Mouse (Mus musculus) brain, embryonic 18.5 days (tissue): Measurements from ENCODE around the gene AU040320.

Experiments
- DNase-seq: peaks from one replicate; pipeline ENCODE4 v3.0.0-alpha.2; 2012; ENCODE audit warnings: low read depth, low spot score

AU040320 gene

DNA sequence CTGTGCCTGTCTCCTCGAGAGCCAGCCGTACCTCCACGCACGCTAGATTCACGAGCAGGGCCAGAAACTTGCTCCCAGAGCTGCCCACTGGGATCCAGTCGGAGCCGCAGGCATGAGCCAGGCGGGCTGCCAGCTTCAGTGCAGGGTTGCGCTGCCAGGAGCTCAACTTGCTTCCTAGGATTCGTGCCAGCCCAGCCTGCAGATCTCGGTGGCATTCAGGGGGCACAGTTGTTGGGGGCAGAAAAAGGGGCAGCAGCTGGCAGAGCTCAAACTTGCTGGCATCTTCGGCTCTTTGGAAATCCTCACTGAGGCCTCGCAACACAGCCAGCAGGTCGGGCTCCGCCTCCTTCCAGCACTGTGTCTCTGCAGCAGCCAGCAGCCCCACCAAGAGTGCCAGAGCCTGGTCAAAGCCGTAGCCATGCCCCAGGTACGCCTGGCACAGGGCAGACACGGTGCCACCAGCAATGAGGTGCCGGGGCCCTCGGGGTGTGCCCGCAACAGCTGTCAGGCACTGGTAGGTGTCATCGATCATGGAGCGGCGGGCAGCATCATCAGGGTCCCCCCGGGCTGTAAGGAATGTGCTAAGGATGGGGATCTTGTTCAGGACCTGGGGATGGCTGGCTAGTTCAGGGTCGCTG lies 3.2 kb upstream of the AU040320 start:
- DNase-seq = peak; percentile 54

DNA sequence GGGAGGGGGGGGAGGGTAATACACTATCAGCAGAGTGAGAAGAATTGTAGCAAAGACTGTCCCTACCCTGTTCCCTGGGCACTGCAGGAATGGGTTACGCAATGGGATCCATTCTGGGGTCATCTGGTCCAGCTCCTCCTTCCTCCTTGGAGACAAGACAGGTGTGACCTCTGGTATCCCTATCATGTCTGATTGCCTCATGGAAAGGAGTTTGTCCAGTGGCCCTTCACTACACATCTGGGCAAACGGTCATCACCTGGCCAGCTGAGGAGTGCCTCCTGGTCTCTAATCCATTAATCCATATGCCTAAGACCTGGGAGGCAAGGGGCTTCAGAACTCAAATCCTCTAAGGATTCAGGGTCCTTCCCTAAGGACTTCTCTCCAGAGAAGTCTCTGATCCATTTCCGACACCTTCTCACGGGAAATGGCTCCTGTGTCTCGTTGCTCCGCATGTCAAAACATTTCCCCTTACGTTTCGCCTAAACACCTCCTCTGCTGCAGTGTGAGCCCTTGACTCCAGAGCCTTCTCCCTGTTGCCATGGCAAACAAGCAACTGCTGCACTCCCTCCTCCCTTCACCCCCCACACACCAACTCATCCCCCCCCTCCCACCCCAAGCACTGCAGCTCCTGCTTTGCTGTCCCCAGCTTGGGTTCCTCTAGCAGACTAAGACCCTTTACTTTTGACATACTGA lies 2.3 kb upstream of the AU040320 start:
- no peak for DNase-seq

DNA sequence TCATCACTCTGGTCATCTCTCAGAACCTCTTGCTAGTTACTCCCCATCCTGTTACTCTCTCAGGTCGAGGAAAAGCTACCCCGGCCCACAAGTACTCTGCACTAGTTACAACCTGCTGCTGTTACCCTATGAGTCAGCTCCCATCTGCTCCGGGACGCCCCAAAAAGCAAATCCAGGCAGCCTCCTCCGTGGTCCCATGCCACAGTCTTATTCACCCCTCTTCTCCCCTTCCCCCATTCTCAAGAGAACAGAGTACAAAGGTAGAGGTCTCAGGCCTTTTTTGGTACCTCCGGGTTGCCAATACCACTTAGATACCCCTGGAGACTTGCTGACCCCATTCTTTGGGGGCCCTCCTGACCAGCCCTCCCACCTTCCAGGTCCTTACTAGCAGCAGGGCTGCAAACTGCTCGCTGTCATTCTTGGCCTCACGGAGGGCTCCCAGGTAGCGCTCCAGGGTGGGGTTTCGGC lies 1.8 kb upstream of the AU040320 start:
- DNase-seq = no peak

DNA sequence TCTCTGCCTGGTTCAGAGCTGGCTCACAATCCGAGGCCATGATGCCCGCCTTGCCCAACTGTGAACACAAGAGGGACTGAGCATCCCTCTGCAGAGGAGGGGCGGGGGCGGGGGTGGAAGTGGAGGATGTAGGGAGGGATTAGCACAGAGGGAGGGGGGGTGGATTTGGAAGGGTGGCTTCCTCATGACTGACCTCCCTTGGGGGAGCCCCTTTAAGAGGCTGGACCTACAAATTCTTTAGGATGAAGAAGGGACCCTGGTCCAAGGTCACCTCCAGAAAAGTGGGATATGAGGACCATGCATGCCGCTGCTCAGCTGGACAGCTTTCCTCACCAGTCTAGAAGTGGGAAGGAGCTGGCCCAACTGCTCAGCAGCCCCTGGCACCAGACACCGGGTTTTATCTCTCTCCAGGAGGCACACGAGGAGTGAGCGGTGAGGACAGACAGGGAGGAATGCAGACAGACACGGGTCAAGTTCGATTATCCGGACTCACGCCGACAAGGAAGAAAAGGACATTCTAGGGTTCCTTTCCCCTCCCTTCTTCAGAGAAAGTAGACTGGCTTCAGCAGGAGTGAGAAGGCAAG lies 1.2 kb upstream of the AU040320 start:
- DNase-seq = no peak

DNA sequence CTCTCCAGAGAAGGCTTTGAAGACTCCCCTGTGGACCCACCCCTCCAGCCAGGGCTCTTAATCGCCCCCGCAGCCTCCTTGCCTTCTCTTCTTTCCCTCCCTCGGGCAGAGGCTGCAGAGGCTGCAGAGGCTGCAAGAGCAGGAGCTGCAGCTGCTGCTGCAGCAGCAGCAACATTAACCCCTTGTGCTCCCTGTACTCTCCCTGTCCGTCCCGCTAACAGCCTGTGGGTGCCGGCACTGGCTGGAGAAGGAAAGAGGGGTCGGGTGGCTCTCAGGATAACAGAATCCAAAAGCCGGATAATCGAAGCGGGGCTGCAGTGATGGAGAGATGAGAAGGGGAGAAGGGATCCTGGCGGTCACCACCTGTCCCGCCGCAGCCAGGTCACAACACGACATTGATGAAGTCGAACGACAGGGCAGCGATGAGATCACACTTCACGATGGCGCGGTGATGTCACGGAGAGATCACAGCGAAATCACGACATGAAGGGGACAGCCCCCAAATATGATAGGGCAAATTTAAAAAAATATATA lies 669 bp upstream of the AU040320 start:
- no peak for DNase-seq

DNA sequence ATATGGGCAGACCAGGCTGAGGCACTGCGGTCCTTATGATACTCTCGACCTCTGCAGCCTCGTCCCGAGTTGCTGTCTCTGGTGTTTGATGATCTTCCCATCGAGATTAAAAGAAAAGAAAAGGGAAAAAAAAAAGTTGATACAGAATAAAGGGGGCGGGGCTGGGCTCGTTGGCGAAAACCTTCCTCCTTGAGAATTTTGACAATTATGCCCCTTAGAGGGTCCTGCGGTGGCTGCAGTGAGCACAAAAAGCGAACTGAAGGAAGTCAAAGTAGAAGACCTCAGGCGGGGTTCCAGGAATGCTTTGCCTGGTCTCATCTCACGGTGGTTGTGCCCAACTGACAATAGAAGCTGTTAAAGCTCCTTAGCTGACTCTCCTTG lies 877 bp downstream of the AU040320 start:
- no peak for DNase-seq

DNA sequence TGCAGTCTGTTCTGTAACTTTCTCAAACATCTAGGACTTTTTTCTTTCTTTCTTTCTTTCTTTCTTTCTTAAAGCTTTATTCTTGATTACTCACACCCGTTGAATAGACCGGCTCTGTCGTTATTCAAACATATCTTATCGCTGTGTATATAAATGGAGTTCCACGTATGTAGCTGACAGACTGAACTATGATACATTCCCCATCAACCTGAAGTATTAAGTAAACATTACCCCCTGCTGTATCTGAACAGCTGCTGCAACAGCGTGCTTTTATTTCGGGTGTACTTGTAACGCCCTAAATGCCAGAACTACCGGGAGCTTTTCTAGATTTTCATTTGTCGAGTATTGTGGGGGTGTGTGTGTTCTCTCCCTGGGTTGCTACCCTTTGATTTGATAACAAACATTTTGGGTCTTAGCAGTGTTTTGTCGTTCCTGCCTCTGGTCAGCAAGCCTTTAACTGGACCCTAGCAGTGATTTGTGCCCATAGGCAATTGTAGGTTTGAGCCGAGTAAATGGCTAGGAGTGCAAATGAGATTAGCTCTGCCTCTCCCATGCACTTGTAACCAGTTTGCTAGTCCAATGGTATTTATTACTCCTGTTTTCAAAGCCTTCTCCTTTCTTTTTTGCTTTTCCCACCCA lies 1.5 kb downstream of the AU040320 start:
- DNase-seq = no peak

DNA sequence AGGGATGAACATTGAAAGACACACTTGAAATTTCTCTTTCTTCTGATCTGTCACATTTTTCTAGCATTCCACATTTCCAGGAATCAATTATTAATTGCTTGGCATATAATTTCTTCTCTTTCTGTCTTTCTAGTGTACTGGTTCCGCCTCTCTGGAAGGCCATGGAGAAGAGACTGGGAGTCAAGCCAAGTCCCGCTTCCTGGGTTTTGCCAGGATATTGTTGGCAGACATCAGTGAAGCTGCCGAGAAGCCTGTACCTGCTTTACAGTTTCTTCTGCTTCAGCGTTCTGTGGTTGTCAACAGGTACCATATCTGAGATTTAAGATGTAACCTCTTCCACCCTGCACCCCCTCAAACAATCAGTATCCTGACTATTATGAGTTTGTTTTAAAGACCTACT lies 3.4 kb downstream of the AU040320 start:
- no peak for DNase-seq

DNA sequence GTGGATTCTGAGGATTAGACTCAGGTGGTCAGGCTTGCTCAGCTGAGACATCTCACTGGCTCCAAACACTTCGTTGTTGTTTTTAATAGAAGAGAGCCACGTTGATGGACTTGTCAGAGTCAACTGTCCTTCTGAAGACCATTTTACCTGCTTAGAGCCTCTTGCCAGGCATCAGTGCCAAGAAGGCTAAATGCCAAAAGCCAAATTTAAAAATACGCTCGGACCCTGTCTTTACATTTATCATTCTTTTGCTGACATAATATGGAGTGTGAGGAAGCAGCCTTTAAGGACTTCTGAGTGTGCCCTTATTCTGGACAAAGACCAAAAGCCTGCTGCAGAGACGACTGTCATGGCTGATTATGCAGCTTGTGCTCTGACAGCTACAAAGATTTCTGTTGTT lies 5.0 kb downstream of the AU040320 start:
- no peak for DNase-seq

DNA sequence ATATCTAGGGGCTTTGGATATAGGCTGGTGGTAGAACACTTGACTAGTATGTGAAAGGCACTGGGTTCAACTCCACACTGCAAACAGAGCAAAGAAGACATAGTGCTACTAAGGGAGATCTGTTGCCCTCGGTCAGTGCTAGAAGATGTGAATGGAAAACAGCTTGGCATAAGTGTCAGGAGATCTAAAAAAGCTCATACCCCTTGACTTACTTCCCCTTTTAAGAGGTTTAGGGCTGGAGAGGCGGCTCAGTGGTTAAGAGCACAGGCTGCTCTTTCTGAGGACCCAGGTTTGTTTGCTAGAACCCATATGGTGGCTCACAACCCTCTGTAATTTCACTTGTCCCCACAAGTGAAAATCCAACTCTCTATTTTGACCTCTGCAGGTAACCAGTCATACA lies 6.1 kb downstream of the AU040320 start:
- no peak for DNase-seq

DNA sequence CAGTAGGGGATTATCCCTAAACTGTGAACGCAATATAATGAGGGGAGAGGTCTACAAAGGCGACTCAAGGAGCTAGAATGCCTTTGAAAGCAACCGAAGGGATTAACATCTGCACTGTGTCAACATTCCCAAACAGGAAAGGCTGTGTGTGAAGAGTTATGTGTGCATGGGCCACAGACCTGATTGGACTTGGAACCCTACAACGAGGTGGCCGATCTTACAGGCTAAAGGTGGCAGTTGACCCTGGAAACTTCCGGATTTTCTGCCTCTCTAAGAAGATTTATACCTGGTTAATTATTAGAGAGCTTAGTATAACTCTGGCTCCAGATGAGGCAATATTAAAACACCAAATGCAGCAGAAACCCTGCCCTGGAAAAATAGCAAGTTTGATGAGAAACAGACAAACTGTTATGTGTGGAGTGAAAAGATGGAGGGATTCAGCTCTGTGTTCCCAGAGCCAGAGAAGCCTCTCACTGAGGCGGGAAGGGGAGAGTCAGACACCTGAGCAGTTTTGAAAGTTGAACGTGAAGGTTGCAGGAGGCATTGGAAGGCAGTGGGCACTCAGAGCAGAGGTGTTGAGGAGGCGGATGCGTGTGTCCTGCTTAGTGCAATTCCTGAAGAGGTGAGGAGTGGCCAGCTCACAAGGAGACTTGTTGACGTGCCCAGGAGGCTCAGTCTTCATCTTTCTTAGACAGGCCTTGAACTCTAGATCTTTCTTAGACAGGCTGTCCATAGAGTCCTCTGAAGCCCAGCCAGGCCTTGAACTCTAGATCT lies 9.4 kb downstream of the AU040320 start:
- DNase-seq = no peak

DNA sequence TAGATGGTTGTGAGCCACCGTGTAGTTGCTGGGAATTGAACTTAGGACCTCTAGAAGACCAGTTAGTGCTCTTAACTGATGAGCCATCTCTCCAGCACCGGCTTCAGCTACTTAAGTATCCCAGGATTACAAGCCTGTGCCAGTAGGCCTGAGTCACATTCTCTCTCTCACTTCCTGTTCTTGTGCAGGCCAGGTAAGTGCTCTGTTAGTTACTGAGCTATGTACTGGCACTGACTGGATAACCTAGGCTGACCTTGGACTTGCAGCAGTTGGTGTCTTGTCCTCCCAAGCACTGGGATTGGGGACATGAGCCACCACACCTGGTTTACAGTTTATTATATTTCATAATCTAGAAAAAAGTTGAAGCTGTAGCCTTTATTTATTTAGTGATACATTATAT lies 10.1 kb downstream of the AU040320 start:
- DNase-seq = no peak

DNA sequence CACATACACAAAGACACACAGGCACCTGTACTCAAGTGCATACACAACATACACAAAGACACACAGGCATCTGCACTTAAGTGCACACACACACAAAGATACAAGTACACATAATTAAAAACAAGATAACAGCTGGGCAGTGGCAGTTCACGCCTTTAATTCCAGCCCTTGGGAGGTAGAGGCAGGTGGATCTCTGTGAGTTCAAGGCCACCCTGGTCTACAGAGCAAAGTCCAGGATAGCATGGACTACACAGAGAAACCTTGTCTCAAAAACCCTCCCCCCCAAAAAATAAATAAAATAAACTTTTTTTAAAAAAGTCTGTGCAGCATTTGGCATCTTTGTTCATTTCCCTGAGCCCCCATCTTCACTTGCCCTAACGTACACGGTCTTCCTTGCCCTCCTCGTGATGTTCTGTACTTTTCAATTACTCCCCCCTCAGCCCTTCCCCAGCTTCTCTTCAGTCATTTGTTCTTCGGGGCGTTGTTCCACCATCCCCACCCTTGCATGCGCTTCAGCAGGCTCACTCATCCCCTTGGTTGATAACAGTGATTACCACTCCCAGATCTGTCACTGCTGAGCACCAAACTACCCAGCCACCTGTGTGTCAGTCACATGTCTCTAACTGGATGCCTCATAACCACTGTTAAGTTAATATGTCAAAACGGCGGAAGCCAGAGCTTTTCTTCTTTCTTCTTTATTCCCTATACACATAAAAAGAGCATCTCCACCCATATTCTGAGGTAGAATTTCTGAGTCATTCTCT lies 16.6 kb downstream of the AU040320 start:
- DNase-seq = no peak

DNA sequence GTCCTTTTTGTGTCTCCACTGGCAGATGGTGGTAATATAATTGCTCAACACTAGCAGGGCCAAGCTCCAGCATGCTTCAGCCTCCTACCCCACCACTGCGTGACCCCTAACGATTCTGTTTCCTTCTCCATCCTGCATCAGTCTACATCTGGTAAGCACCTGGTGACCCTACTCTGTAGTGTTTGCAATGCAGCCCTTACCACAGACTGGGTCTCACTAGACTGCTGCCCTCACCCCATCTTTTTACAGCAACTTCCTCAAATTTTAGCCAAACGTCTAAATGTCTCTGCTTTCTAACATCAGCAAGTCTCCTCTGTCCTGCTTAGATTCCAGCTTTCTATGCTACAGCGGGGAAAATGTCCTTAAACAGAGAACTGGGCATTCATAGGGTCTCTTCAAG lies 17.5 kb downstream of the AU040320 start:
- no peak for DNase-seq

DNA sequence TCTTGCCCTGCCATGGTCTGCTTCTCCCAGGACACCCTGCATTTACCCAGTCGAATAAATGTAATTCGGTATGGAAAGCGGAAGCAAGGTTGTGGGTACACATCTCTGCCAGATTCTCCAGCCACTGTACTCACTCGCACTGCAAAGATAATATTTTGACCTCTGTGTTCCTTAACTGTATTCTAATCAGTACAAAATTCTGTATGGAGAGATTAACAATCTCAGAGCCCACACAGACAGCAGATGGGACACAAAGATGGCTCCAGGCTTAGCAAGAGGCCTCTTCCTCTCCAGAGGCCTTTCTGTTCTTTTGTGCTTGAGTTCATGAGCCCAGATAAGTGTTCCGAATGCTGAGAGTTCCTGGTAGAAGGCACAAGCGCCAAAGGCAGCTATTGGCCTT lies 20.5 kb downstream of the AU040320 start:
- DNase-seq = no peak

DNA sequence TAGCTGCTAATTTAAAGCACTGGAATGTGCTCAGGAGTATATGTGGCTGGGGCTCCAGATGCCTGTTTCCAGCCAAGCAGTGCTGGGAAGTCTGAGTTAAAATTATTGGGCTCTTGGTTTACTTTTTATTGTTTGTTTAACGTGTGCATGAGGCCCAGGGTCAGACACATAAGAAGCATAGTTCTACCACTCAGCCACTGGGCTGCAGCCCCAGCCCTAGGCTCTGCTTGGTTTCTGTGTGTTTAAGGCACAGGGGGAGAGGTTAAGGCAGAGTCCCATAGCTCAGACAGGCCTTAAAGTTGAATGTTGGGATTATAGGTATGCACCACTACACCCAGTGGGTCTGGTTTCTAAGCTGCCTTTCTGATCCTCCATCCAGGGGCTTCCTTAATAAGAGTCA lies 21.8 kb downstream of the AU040320 start:
- no peak for DNase-seq

DNA sequence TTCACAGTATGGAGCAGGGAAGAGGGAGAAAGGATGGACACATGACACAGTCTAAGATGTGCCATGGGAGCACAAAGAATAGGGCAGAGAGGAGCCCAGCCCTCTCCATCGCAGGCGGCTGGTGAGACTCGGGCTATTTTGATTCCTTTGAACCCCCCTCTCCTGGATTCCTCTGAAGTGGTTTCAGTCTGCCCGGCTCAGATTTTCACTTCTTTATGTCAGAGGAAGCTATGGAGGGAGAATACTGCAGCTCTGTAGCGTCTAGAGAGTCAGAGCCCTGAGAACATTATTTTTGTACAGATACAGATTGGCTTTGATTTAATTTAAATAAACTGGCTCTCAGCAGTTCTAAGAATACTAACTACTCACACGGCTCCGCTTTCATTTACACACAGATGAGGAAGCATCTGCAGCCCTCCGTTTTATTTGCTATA lies 25.8 kb downstream of the AU040320 start:
- DNase-seq = no peak

DNA sequence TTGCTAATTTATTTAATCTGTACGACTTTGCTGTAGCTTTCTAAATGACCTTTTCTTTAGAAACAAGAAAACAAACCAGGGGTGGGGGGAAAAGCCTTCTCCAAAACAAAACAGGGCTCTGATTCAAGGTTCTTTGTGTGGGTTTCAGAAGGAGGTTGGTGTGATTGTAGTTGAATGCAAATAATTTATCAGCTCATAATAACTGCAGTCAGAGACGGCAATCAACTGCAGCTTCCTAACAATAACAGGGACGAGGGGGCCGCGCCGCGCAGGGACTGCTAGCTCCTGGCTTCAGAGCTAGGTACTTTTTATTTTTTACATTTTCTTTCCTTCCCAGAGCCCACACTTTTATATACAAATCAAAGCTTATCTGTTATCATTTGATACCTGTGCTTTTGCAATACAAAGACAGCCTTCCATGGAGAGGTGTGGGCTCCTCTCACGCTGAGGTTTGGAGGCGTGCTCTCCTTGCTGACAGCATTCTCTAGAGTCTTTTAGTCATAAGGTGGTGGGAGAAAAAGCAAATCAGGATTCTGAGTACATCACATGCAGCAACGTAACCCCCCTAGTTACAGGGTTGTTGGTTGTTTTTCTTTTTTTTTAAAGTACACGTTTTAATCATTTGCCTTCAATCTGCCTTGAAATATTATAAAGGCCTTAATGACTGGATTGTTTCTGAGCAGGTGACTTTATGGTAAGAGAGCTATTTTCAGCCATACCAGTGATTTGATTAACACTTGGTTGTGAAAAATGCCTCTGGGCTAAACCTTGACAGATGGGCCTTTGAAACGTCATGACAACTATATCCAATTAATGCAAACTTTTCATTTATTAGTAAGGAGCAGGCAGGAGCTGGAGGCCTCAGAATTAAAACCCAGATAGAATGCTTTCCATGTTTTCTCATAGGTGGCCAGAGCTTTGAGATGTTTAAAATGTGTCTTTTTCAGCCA lies 26.8 kb downstream of the AU040320 start:
- no peak for DNase-seq

DNA sequence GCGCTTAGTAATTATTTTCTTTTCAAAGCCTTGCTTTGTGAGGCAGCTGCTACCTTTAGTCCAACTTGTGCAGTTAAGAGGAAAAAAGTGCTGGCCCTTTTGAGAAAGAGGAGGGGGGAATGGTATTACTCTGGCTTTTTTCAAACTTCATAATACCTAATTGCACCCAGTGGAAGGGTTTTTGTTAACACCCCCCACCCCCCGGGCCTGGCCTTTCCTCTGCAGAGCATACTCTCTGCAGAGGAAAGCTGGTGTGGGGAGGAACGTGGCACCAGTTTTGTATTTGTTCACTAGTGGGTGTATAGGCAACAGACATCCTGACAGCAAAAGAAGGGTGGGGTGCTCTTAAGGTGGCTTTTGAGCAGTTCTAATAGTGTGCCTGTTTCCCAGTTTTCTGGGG lies 28.5 kb downstream of the AU040320 start:
- DNase-seq = no peak

DNA sequence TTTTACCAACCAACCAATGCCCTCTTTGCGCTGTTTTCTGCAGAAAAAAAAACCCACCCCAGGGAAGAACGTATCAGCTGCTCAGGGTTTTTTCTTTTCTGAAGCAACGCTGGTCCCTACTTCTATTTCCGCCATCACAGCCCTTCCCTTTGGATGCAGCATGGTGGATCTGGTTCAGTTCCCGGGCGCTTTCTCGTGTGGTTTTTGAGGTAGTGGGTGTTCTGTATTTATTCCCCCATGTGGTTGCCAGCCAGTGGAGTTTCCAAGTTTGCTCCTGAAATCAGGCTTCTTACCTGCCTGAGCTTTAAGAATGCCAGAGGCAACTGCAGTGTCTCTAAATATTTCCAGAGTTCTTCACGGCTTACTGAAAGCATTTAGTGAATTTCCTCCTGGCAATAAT lies 29.2 kb downstream of the AU040320 start:
- DNase-seq = no peak
